Mouse (Mus musculus): ENCODE measurements around the gene Shb.

Gene Shb

GRCm38 (mm10) chr4:45527562-45528354 lies 4.5 kb downstream of the Shb start:
- no peak for DNase-seq (ENCODE audit: low read depth, low spot score)

DNA sequence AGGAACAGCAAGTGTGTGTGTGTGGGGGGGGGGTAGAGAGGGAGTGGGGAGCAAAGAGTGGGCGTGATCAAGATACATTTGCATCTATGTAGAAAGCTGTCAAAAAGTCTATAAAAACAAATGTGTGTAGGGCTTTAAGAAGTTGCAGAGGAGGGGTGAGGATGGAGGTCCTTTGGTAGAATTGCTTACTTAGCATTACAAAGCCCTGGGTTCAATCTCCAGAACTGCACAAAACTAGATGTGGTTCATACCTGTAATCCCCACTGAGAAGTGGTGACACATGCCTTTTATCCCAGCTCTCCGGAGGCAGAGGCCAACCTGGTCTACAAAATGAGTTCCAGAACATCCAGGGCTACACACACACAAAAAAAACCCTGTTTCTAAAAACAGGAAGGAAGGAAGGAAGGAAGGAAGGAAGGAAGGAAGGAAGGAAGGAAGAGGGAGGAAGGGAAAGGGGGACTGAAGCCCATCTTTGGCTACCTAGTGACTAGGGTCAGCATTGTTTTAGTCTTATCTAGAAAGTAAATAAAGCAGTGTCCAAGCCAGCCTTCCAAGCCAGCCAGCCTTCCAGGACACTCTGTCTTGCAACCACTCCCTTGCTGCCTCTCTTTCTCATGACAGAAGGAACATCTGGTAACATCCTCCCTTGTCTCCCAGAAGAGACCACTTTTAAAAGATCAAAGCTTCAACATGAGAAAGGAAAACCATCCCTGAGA lies 5.3 kb downstream of the Shb start:
- peak; percentile 58 for DNase-seq (ENCODE audit: low read depth, low spot score)

DNA sequence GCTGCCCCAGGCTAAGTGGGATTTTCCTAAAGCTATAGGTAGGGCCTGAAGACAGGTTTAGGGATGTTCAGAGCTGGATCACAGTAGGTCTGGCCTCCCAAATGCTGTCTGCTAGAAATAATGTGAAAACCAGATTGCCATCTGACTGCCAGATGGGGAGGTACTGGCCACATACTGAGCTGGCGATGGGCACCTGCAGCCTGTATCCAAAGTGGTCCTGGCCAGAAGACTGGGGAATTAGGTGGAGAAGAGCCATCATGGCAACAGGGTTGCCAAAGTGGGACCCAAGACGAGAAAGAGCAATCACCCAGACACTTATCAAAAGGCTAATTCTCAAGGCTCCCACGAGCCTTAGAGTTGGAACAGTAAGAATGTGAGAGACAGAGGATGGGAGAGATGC lies 6.1 kb downstream of the Shb start:
- DNase-seq (ENCODE audit: low read depth, low spot score) = no peak

DNA sequence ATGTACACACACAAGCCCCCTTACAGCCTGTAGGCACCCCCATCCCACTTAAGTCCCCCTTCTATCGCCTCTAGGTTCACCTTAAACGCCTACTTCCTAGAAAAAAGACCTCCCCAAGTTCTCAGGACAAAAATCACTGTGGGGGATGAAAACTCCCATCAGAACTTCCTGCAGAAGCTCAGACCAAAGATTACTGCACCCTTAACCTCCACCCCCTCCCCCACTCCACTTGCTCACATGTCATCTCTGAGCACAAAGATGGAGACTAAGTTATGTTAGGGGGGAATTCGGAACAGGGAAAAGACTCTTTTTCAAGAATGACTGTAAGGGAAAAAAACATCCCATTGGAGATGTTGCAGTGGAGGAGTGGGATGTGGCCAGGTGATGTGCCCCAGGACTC lies 6.7 kb downstream of the Shb start:
- DNase-seq (ENCODE audit: low read depth, low spot score) = no peak

- DNase-seq (ENCODE audit: low read depth, low spot score) = peak; percentile 39
These were observed 7.7 kb downstream of the Shb start for GRCm38 (mm10) chr4:45524602-45525001.

DNA sequence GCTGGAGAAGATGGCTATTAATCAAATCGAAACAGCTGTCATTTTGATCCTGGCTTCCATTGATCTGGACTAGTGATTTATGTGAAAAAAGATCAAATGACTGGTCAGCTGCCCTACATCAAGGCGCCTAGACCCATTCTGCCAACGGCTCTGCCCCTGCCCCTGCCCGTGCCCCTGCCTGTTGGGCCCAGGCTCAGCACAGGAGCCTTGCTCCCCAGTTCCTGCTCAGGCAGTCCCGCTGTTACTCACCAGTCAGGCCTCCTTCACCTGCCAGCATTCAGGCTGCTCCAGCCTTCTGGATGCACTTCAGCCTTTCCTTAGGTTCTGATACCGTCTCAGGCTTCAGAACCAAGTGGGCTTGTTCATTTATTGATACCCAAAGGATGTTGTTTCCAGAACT lies 8.9 kb downstream of the Shb start:
- no peak for DNase-seq (ENCODE audit: low read depth, low spot score)

DNA sequence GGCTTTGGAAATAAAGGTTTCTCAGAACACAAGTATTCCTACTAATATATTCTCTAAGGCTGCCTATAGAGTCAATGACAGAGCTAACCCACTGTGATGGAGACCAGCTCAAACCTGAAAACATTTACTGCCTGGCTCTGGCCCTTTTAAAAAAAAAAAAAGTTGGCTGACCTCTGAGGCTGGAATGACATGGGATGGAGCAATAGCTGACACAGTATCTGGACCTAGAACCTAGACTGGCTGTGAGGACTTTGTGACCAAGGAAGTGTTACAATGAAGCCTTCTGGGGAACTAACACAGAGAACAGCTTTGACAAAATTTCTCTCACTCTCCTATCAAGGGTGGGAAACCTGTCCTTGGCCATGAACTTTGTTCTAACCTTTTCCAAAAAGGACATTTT lies 9.3 kb downstream of the Shb start:
- DNase-seq (ENCODE audit: low read depth, low spot score) = no peak

DNA sequence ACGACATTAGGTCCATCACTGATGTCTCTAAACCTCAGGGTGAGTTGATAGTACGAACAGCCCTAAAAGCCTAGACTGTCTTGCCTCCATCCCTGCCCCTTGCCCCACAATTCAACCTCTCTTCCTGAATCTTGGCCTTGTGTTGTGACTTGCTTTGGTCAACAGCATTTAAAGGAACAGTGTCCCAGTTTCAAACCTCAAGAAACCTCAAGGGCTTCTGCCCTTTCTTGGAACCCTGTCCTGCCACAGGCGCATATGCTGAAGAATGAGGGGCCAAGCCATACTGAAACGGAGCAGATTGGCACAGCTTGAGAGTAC lies 9.7 kb downstream of the Shb start:
- no peak for DNase-seq (ENCODE audit: low read depth, low spot score)

DNA sequence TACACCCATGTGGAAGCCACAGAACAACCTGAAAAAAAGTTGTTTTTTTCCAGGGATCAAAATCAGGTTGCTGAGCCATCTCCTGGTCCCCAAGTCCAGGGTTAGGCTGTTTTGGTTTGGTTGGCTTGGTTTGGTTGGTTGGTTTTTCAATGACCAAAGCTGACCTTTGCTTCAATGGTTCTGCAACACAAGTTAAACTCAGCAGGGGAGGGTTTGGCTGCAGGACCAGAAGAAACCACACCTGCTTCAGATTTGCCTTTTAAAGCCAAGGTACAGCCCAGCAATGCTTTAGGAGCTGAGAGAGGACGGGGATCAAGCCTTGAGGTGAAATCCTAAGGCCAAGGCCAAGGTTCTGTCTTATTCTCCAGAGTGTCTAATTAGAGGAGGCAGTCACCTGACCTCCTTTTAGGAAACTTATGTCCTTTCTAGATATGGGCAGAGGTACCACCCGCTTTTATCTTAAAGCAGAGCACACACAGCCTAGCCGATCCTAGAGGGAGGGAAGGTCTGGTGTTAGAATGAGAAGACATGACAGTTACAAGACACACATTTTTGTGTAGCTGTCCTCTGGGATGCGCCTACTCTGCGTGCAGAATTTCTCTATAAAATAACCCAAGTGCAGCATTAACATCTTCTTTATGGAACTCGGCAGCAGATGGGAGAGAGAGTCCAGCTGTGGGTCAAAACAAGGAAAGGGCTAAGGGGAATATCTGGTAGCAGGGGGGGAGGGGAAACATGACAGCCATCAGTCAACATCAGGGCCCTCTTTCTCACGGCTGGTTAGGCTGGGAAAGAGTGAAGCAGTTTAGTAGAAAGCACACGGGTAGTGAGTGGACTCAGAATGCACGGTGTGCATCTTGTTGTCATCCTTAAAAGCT lies 10.3 kb downstream of the Shb start:
- DNase-seq (ENCODE audit: low read depth, low spot score) = peak; percentile 59

DNA sequence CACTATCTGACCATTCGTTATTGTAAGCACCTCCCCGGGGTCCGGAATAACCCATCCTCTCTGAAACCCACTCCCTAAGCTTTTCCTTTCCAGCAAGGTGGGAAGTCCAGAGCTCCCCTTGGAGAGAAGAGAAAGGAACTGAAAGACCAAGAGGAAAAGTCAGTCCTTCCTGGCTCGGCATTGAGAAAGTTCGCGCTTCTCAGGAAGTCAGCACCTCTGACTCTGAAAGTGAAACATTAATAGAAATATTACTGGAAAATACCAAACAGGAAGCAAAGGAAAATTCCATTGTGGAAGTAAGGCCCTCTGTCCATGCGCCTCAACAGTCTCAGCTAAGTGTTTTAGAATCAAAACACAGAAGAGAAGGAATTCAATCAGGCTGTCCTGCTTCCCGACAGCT lies 11.9 kb downstream of the Shb start:
- DNase-seq (ENCODE audit: low read depth, low spot score) = no peak

- no peak for DNase-seq (ENCODE audit: low read depth, low spot score)
These were observed 14.9 kb downstream of the Shb start for GRCm38 (mm10) chr4:45517399-45517798.

DNA sequence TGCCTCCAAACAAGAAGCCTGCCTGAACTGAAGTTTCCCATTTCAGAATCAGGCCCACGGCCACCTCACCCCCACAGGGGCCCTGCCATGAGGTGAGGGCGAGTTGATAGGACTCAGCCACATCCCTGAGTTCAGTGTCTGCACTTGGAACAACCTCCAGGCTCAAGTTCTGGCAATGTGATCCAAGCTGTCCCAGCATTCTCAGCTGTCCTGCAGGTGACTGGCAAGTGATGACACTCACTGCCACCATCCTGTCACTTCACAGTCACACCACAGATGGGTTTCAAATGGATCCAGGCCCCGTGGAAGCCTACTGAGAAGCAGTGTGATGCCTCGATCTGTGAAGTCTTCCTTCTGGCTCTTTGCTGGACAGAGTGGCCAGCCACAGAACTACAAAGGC lies 16.4 kb downstream of the Shb start:
- DNase-seq (ENCODE audit: low read depth, low spot score) = no peak

DNA sequence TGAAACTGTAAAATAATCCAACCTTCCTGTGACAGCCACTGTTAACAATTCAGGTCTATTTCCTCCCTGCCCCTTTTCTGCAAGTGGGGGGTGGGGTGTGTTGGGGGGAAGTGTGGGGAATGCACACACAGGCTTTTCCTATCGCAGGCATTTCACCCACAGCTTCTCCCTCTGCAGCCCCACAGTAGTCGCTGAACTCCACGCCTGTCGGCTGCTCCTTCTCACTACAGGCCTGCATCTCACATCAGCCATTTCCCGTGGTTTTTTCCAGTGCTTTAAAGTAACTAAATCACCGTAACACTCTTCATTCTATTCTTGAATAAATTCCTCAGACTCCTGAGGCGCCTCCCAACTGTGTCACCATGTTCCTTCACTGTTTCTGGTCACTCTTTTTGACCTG lies 17.9 kb downstream of the Shb start:
- no peak for DNase-seq (ENCODE audit: low read depth, low spot score)

GRCm38 (mm10) chr4:45513791-45514293 lies 18.4 kb downstream of the Shb start:
- peak; percentile 87 for DNase-seq (ENCODE audit: low read depth, low spot score)

DNA sequence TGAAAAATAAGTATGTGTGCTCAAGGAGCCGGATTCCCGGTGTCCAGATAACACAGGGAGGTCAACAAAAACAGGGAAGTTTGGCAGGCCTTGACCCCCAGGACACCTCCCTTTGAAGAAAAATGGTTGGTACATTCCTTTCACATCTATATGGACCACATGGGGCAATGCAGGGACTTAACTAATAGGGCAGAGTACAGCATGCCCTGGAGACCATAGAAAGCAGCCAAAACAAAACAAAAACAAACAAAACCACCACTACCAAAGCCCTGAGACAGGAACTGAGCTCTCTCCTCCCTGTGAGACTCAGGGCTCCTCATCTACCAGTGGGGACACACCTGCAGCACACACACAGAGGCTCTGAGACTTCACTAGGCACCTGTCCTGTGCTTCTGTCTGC lies 18.9 kb downstream of the Shb start:
- DNase-seq (ENCODE audit: low read depth, low spot score) = no peak

GRCm38 (mm10) chr4:45510163-45510562 lies 22.1 kb downstream of the Shb start:
- DNase-seq (ENCODE audit: low read depth, low spot score) = peak; percentile 37

DNA sequence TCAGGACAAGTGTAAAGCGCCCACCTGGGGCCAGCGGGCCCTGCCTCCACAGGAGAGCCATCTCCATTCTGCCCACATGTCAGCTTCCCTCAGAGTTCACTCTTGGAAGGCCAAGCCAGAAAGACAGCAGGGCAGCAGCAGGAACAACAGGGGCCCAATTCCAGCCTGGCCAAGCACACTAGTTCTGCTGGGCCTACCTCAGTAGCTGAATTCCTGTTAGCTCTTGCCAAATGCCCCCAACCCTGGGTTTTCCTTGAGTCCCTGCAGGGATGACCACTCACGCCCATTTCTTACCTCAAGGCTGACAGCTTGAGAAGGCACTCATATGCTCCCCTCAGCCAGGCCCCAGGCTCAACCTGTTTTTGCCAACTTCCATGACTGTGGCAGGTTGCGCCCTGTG lies 22.9 kb downstream of the Shb start:
- no peak for DNase-seq (ENCODE audit: low read depth, low spot score)

DNA sequence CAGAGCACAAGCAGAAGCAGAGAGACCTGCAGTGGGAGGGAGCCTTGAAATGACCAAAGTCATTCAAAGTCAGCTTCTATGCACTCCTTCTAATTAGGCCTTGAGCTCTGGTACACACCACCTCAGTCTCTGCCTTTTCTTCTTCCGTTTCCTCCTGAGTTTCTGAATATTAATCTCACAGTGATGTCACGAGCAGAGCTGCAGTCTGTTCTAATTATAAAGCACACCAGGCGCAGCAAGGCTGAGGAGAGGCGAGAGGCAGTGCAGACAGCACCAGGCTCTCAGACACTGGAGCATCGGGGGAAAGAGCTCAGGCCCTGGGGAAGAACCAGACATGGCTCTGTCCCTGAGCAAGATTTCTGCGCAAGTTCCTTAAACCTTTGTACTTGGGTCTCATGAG lies 23.8 kb downstream of the Shb start:
- no peak for DNase-seq (ENCODE audit: low read depth, low spot score)

- no peak for DNase-seq (ENCODE audit: low read depth, low spot score)
These were observed 24.8 kb downstream of the Shb start for GRCm38 (mm10) chr4:45507476-45507875.

GRCm38 (mm10) chr4:45507039-45507438 lies 25.2 kb downstream of the Shb start:
- peak; percentile 76 for DNase-seq (ENCODE audit: low read depth, low spot score)

- DNase-seq (ENCODE audit: low read depth, low spot score) = no peak
These were observed 25.7 kb downstream of the Shb start for GRCm38 (mm10) chr4:45506613-45507012.

- no peak for DNase-seq (ENCODE audit: low read depth, low spot score)
These were observed 26.6 kb downstream of the Shb start for GRCm38 (mm10) chr4:45505671-45506070.
